Mouse (Mus musculus) embryonic facial prominence, embryonic 14.5 days (tissue): ENCODE measurements around the gene Fbxw5. TPM values are rescaled to one million over a fixed set of nuclear protein-coding genes. Genes with fewer than 3 reads are reported as not detected.

ENCODE experiments used
- ATAC-seq: fragments of 200-750 bp; cut with Nextera tagmentation; 2 replicates; pipeline ENCODE4 v1.8.0; 2017; ENCODE audit warnings: low read depth, moderate number of reproducible peaks, moderate TSS enrichment
- DNase-seq: peaks from one replicate; pipeline ENCODE4 v3.0.0-alpha.2; 2015; ENCODE audit warnings: low spot score
- H3K27ac ChIP-seq: fragments of 300-500 bp; sonication (generic); replicated peaks from 2 replicates; pipeline ENCODE4 v1.5.1; 2014; ENCODE audit warnings: low read depth, mild to moderate bottlenecking, low read length, moderate library complexity
- H3K27me3 ChIP-seq: fragments of 300-500 bp; sonication (generic); replicated peaks from 2 replicates; pipeline ENCODE4 v1.6.1; 2014; ENCODE audit warnings: low read length; ENCODE audit not compliant: control insufficient read depth, insufficient read depth
- H3K36me3 ChIP-seq: fragments of 300-500 bp; sonication (generic); 2 replicates; pipeline ENCODE4 v1.6.1; 2014; ENCODE audit warnings: low read length, mixed read lengths; ENCODE audit not compliant: control insufficient read depth, insufficient read depth
- H3K4me1 ChIP-seq: fragments of 300-500 bp; sonication (generic); 2 replicates; pipeline ENCODE4 v1.6.1; 2014; ENCODE audit warnings: antibody characterized with exemption, low read length; ENCODE audit not compliant: control insufficient read depth, insufficient read depth
- H3K4me2 ChIP-seq: fragments of 300-500 bp; sonication (generic); 2 replicates; pipeline ENCODE4 v1.6.1; 2014; ENCODE audit warnings: low read depth, mild to moderate bottlenecking, low read length, moderate library complexity, mixed read lengths
- H3K4me3 ChIP-seq: fragments of 300-500 bp; sonication (generic); 2 replicates; pipeline ENCODE4 v1.5.1; 2014; ENCODE audit warnings: low read depth, mild to moderate bottlenecking, low read length
- H3K9ac ChIP-seq: fragments of 300-500 bp; sonication (generic); 2 replicates; pipeline ENCODE4 v1.6.1; 2014; ENCODE audit warnings: low read depth, mild to moderate bottlenecking, low read length, moderate library complexity, mixed read lengths
- H3K9me3 ChIP-seq: fragments of 300-500 bp; sonication (generic); 2 replicates; pipeline ENCODE4 v1.6.1; 2016; ENCODE audit warnings: low read length; ENCODE audit not compliant: control insufficient read depth
- WGBS: fragments of 180-500 bp; shearing (Covaris S2); extraction: QIAGEN DNeasy Blood & Tissue Kit; methylation state at CpG from one replicate; pipeline ENCODE4 v1.1.7; 2014; 5-methylcytosine and 5-hydroxymethylcytosine counted together
- polyA plus RNA-seq: library from polyadenylated mRNA; unstranded; fragments of >200 nt; fragmentation: Nextera tagmentation; extraction: Ambion mirVana; gene quantifications from 2 replicates; pipeline ENCODE4 v1.2.1, GENCODE M21; 2014

The Fbxw5 gene
- polyA plus RNA-seq: 56.9 and 73.6 TPM in 2 replicates

DNA sequence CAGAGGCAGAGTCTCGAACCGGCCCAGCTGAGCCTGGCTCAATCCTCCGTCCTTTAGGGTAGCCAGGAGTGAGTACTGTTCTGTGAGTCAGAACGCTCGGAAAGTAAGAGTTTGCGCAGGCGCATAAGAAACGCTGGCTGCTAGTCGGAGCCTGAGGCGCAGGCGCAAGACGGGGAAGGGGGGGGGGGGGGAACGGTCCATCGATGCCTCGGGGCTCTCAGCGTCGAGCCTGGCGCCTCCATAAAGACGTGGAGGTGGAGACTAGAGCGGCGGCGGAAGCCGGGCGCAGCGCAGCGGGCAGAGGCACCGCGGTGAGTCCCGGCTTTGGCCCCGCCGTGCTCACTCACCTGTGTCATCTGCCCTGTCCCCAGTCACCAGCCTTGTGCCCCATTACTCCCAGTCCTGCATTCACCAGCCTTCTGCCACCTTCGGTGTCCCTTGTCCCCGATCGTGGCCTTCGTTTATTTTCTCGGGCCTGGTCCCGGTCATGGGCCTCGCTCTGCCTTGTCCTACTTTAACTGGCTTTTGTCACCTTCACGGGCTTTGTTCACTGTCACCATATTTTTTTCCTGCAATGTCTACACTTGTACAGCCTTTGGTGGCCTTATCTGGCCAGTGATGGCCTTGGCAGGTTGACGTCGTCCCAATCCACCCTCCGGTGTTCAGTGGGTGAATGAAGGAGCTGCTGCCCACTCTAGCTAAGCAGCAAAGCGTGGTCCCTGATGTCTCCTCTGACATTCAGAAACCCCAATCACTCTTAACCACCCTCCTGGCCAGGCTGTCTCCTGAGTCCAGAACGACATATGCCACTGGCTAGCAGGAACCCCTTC is at the start of gene Fbxw5:
Gene Fbxw5 (plus strand): TSS at position 175 of the 830 bp plus-strand sequence.
- Histone ChIP-seq H3K4me1 (peaks cover 9% of the 10 kb centered on the region), H3K36me3 (peaks cover 29% of the 10 kb centered on the region), H3K9ac (peak within 1 kb of the TSS; percentile 93), H3K27me3 (no peaks in the 10 kb centered on the region), H3K4me3 (peak within 1 kb of the TSS; percentile 76), H3K4me2 (peak within 1 kb of the TSS; percentile 94), H3K27ac (peak within 1 kb of the TSS; percentile 66), H3K9me3 (no peaks in the 10 kb centered on the region)
- ATAC-seq: peak; percentile 92
- peak; percentile 98 for DNase-seq
- WGBS: under 1% methylated on average over 27 of the region's 44 CpGs

GRCm38 (mm10) chr2:25450853-25451647 is 49.5 kb upstream of the Fbxw5 start:
- Histone ChIP-seq H3K27me3 (no peaks in the 10 kb centered on the region), H3K27ac (no peak overlapping the region), H3K9me3 (no peaks in the 10 kb centered on the region), H3K4me3 (no peak overlapping the region), H3K4me2 (no peak overlapping the region), H3K9ac (no peak overlapping the region), H3K4me1 (no peaks in the 10 kb centered on the region), H3K36me3 (no peaks in the 10 kb centered on the region)
- no peak for DNase-seq
- WGBS: 75% methylated on average over 8 of the region's 8 CpGs
- no peak for ATAC-seq

- H3K9me3 ChIP-seq: no peaks in the 10 kb centered on the region
- no peaks in the 10 kb centered on the region for H3K27me3 ChIP-seq
- no peak overlapping the region for H3K9ac ChIP-seq
- H3K4me3 ChIP-seq: no peak overlapping the region
- 24% methylated on average over 1 of the region's 1 CpGs for WGBS
- DNase-seq (no peak), ATAC-seq (no peak)
- H3K4me1 ChIP-seq: no peaks in the 10 kb centered on the region
- no peak overlapping the region for H3K27ac ChIP-seq
- H3K4me2 ChIP-seq: no peak overlapping the region
- no peaks in the 10 kb centered on the region for H3K36me3 ChIP-seq
Measured at GRCm38 (mm10) chr2:25452951-25453350, 47.6 kb upstream of the Fbxw5 start.

GRCm38 (mm10) chr2:25456205-25456953 is 44.2 kb upstream of the Fbxw5 start, which contains the start of gene Clic3:
TSS of gene Clic3 (plus strand) at chr2:25456838.
- no peaks in the 10 kb centered on the region for H3K27me3 ChIP-seq
- no peak within 1 kb of the TSS for H3K4me2 ChIP-seq
- ATAC-seq (no peak), DNase-seq (peak; percentile 17)
- H3K4me1 ChIP-seq: peaks cover 10% of the 10 kb centered on the region; the same call in 1 of the 2 replicates
- H3K4me3 ChIP-seq: no peak within 1 kb of the TSS
- no peaks in the 10 kb centered on the region for H3K36me3 ChIP-seq
- 59% methylated on average over 14 of the region's 14 CpGs for WGBS
- no peaks in the 10 kb centered on the region for H3K9me3 ChIP-seq
- no peak within 1 kb of the TSS for H3K9ac ChIP-seq
- H3K27ac ChIP-seq: no peak within 1 kb of the TSS

GRCm38 (mm10) chr2:25457022-25457896 is 43.3 kb upstream of the Fbxw5 start:
- WGBS: 87% methylated on average over 9 of the region's 9 CpGs
- Histone ChIP-seq H3K9ac (no peak overlapping the region), H3K4me2 (no peak overlapping the region), H3K4me1 (peaks cover 10% of the 10 kb centered on the region; the same call in 1 of the 2 replicates), H3K36me3 (no peaks in the 10 kb centered on the region), H3K4me3 (no peak overlapping the region), H3K9me3 (no peaks in the 10 kb centered on the region), H3K27me3 (no peaks in the 10 kb centered on the region), H3K27ac (no peak overlapping the region)
- ATAC-seq: no peak
- DNase-seq: no peak

DNA sequence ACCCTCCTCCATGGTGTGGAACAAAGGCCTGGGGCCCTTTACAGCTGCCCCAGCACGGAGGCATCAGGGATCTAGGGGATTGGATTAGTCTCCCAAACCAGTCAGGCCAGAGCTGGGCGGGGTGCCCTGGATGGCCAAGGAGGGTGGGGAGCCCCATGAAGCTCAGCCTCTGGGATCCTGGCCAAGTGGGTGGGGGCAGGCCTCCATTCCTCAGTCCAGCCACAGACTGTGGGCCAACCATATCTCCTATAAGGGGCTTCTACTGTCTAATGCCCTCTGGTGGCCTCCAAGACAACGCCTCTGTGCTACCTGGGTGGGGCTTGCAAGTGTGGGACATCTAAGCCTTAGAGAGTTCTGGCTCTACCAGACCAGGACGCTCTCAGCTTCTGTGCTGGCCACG is 41.6 kb upstream of the Fbxw5 start:
- H3K27me3 ChIP-seq: no peaks in the 10 kb centered on the region
- no peak overlapping the region for H3K27ac ChIP-seq

GRCm38 (mm10) chr2:25460135-25460534 is 40.4 kb upstream of the Fbxw5 start:
- no peaks in the 10 kb centered on the region for H3K27me3 ChIP-seq

More for the DNA sequence above, 41.6 kb upstream of the Fbxw5 start:
- peak; percentile 71 for DNase-seq
- no peaks in the 10 kb centered on the region for H3K9me3 ChIP-seq
- WGBS: 71% methylated on average over 5 of the region's 5 CpGs
- no peak overlapping the region for H3K9ac ChIP-seq
- H3K4me1 ChIP-seq: peaks cover 10% of the 10 kb centered on the region; the same call in 1 of the 2 replicates
- H3K36me3 ChIP-seq: no peaks in the 10 kb centered on the region
- peak; percentile 1; the same call in 1 of the 2 replicates for ATAC-seq
- H3K4me2 ChIP-seq: no peak overlapping the region
- no peak overlapping the region for H3K4me3 ChIP-seq

More at GRCm38 (mm10) chr2:25460135-25460534, 40.4 kb upstream of the Fbxw5 start:
- Histone ChIP-seq H3K9ac (peak overlapping the region; percentile 80), H3K27ac (peak overlapping the region; percentile 90), H3K4me2 (peak overlapping the region; percentile 70), H3K9me3 (no peaks in the 10 kb centered on the region), H3K36me3 (no peaks in the 10 kb centered on the region), H3K4me3 (peak overlapping the region; percentile 75), H3K4me1 (peaks cover 10% of the 10 kb centered on the region; the same call in 1 of the 2 replicates)
- 51% methylated on average over 4 of the region's 5 CpGs for WGBS
- DNase-seq (no peak), ATAC-seq (no peak)
